Mouse (Mus musculus): Measurements from ENCODE around the gene Nrtn.
A peak's percentile ranks its signal among the peaks of the same experiment; 100 is the strongest.

DNA sequence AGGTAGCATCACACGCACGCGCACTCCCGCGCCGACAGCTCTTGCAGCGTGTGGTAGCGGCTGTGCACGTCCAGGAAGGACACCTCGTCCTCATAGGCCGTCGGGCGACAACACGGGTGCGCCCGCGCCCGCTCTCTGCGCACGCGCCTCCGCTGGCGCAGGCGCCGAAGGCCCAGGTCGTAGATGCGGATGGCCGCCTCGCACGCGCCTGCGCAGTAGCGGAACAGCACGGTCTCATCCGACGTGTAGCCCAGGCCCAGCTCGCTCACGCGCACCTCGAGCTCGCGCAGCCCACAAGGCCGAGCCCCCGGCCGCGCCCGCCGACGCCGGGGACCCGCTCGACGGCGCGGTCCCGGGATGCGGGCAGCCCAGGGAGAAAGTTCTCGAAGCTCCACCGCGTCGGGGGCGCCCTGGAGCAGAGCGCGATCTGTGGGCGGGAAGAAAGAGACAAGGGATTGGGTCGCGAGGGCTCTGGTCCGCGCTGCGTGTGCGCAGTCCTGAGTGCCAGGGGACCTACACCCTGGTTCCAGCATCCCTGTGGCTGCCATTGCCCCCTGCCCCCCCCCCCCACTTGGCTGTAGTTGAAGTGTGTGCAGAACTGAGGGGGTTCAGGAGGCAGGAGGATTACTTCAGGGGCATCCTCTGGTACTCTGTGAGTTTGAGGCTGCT lies 5.8 kb downstream of the Nrtn start:
- 0 out of 2 replicates have a peak, but pooled peaks have one; percentile 31 for TF ChIP-seq POLR2A (IDR thresholded peaks at IDR 0.05; ENCODE audit: borderline replicate concordance, control insufficient read depth, low read depth, low read length)
- TF ChIP-seq CTCF (IDR thresholded peaks at IDR 0.05; ENCODE audit: control insufficient read depth, insufficient read depth, low read length), result no peak
